Mouse (Mus musculus): Measurements from ENCODE around the gene Mettl27.

DNA sequence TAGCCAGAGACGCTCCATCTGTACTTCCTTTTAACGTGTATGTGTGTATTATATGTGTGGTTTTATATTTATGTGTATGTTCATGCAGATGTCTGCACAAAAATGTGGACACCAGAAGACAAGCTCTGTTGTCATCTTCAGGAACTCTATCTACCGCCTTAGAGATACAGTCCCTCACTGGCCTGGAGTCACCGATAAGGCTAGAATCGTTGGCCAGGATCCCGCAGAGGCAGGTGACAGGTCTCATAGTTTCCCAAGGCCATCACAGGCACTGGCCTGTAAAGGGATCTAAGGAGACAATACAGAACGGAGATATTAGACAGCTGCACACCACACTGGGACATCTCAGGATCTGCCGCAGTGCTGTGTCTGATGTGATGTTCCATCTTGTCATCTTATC lies 11.1 kb upstream of the Mettl27 start:
- TF ChIP-seq POLR2A (IDR thresholded peaks at IDR 0.05; ENCODE audit: control insufficient read depth, extremely low read depth, insufficient read depth, low read length, poor library complexity) (no peak), CTCF (IDR thresholded peaks at IDR 0.05; ENCODE audit: borderline replicate concordance, control insufficient read depth, extremely low read depth, insufficient read depth, low read length, poor library complexity) (no peak)
